Mouse (Mus musculus) testis, postnatal 14 days (tissue): ENCODE results near the gene Gdi2.

Experiments
- DNase-seq: peaks from one replicate; pipeline ENCODE4 v3.0.0; 2021; ENCODE audit warnings: low spot score

Gdi2 gene

DNA sequence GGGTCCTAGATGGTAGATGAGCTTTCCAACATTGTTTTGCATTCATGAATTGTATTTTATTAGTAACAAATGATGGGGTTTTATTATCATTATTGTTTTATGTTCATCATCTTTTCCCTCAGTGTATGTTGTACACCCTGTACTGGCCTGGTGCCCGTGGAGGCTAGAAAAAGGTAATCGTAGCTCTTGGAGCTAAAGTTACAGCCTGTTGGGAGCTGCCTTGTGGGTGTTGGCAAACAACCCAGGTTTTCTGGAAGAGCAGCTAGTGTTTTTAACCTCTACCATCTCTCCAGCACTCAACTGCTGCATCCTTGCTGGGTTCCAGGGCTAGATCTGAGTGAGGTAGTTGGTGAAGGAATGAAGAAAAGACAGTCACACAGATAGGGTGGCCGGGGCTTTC, 9.5 kb downstream of the Gdi2 start:
- DNase-seq, result peak; percentile 35

GRCm38 (mm10) chr13:3547856-3548255, 10.0 kb downstream of the Gdi2 start:
- DNase-seq, result no peak

- DNase-seq, result no peak
Observed at GRCm38 (mm10) chr13:3563130-3563529, 25.3 kb downstream of the Gdi2 start.

DNA sequence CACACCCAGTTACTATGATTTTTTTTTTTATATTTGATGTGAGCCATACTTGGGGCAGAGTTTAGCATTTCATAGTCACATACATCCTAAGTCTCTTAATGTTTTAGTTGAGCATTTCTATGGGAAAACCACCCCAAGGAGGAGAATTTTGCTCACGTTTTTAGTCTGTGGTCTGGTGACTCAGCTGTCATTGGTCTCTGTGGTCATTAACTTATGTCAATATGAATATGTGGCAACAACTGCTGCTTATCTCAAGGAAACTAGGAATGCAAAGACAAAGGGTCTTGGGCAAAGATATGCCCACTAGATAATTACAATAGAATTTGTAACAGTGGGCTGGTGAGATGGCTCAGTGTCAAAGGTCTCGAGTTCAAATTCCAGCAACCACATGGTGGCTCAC, 26.1 kb downstream of the Gdi2 start:
- DNase-seq, result no peak

DNA sequence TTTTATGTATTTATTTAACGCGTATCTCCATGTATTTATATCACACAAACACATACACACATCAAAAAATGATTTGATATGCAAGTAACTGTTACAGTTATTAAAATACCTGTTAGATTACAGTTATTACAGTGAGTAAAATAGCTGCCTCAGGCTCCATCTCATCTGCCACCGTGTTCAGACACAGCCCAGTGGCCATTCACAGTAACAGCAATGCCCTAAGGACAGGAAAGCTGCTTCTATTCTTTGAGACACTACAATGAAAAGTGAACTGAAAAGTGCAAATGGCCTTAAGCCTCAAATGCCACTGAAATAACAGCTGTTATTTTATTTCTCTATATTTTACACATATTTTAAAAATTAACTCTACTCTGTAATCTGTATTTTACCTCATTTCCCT, 52.9 kb downstream of the Gdi2 start:
- DNase-seq, result no peak

- DNase-seq, result no peak
Observed at GRCm38 (mm10) chr13:3594311-3594710, 56.4 kb downstream of the Gdi2 start.

GRCm38 (mm10) chr13:3596232-3596631, 58.4 kb downstream of the Gdi2 start:
- no peak for DNase-seq

DNA sequence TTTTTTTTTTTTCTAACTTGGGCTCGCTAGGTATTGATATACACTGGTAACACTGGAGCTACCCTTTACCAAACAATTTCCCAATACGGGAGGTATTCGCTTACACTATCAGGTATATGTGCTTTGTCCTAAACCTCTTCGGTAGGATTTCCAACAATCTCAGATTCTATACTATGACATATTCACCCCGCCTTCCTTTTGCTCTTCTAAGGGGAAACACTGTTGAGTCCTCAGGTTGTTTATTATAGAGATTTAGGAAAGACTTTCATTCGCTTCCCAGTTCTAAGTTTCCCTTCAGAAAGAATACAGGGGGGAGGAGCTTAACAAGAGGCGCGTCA, 71.9 kb downstream of the Gdi2 start:
- no peak for DNase-seq

GRCm38 (mm10) chr13:3610118-3610794, 72.4 kb downstream of the Gdi2 start:
- DNase-seq, result peak; percentile 43

- DNase-seq, result peak; percentile 98
Observed at GRCm38 (mm10) chr13:3610795-3611438, 73.1 kb downstream of the Gdi2 start, which contains the start of gene Fam208b. Gene Fam208b, minus strand, starts transcription at chr13:3611108.
